Mouse (Mus musculus) lung, adult 2 months (tissue): ENCODE results near the gene Ak4.

Experiments
- CTCF ChIP-seq: fragments of 200-500 bp; IDR thresholded peaks from 2 replicates; pipeline ENCODE4 v1.5.1; 2011; ENCODE audit warnings: mild to moderate bottlenecking, low read length, control low read depth; ENCODE audit not compliant: insufficient read depth
- POLR2A ChIP-seq: fragments of 200-500 bp; IDR thresholded peaks from 2 replicates; pipeline ENCODE4 v1.6.1; 2011; ENCODE audit warnings: low read depth, mild to moderate bottlenecking, control low read depth, low read length, borderline replicate concordance; ENCODE audit errors: extremely low read depth

- TF ChIP-seq CTCF, result no peak
- TF ChIP-seq POLR2A, result no peak
Observed at GRCm38 (mm10) chr4:101496534-101497237, 77.6 kb downstream of the Ak4 start, which contains the start of gene Dnajc6.
